Mouse (Mus musculus) lung, embryonic 15.5 days (tissue): Measurements from ENCODE around the gene 4933405L10Rik. TPM values are rescaled to one million over a fixed set of nuclear protein-coding genes. Genes with fewer than 3 reads are reported as not detected.
A peak's percentile ranks its signal among the peaks of the same experiment; 100 is the strongest.

Experiments
- ATAC-seq: fragments of 200-750 bp; cut with Nextera tagmentation; 2 replicates; pipeline ENCODE4 v1.8.0; 2017; ENCODE audit warnings: moderate number of reproducible peaks, borderline replicate concordance; ENCODE audit not compliant: low FRiP score, low TSS enrichment; ENCODE audit errors: extremely low read depth
- H3K27ac ChIP-seq: fragments of 300-500 bp; sonication (generic); 2 replicates; pipeline ENCODE4 v1.5.1; 2015; ENCODE audit warnings: moderate library complexity, mild to moderate bottlenecking, inconsistent platforms
- H3K27me3 ChIP-seq: fragments of 300-500 bp; sonication (generic); 2 replicates; pipeline ENCODE4 v1.6.1; 2015; ENCODE audit warnings: inconsistent platforms
- H3K36me3 ChIP-seq: fragments of 300-500 bp; sonication (generic); 2 replicates; pipeline ENCODE4 v1.6.1; 2015; ENCODE audit warnings: inconsistent platforms
- H3K4me1 ChIP-seq: fragments of 300-500 bp; sonication (generic); 2 replicates; pipeline ENCODE4 v1.6.1; 2015; ENCODE audit warnings: inconsistent platforms
- H3K4me2 ChIP-seq: fragments of 300-500 bp; sonication (generic); 2 replicates; pipeline ENCODE4 v1.6.1; 2015; ENCODE audit warnings: inconsistent platforms, mild to moderate bottlenecking, moderate library complexity
- H3K4me3 ChIP-seq: fragments of 300-500 bp; sonication (generic); 2 replicates; pipeline ENCODE4 v1.5.1; 2015; ENCODE audit warnings: mild to moderate bottlenecking, inconsistent platforms
- H3K9ac ChIP-seq: fragments of 300-500 bp; sonication (generic); 2 replicates; pipeline ENCODE4 v1.6.1; 2015; ENCODE audit warnings: inconsistent platforms
- H3K9me3 ChIP-seq: fragments of 300-500 bp; sonication (generic); 2 replicates; pipeline ENCODE4 v1.6.1; 2016; ENCODE audit warnings: inconsistent platforms
- WGBS: fragments of 180-500 bp; shearing (Covaris S2); methylation state at CpG from one replicate; pipeline ENCODE4 v1.1.7; 2015; 5-methylcytosine and 5-hydroxymethylcytosine counted together
- polyA plus RNA-seq: library from polyadenylated mRNA; unstranded; fragments of >200 nt; fragmentation: Nextera tagmentation; extraction: Ambion mirVana; gene quantifications from 2 replicates; pipeline ENCODE4 v1.2.1, GENCODE M21; 2015

Gene 4933405L10Rik
- polyA plus RNA-seq, 1 experiment from 2014 or later = 0.17 TPM

DNA sequence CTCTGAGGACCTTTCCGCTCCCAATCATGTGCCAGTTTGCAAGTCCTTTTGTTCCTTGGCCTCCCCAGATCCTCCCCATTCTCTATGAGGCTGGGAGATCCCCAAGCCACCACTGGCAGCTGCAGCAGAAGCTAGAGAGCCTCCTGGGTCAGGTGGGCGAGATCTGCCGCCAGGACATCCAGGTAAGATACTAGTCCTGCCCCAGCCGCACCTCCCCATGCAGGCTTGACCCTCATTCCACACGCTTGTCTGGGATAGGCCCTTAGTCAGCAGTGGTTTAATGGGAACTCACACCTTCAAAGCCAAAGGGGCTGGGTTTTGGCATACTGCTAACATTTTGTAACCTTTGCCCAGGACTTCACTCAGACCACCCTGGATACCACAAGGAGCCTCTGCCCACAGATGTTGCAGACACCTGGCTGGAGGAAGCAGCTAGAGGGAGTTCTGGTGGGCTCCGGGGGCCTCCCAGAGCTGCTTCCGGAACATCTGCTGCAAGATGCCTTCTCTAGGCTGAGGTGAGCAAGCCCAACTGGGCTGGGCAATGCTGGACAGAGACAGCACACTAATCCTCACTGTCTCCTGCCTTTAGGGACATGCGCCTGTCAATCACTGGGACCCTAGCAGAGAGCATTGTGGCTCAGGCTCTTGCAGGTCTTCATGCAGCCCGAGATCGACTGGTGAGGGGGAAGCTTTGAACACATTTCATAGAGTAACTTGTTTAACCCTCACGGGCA lies 14.8 kb upstream of the 4933405L10Rik start:
- WGBS = 88% methylated on average over 11 of the region's 11 CpGs
- Histone ChIP-seq H3K4me1 (peaks cover 14% of the 10 kb centered on the region), H3K36me3 (no peaks in the 10 kb centered on the region), H3K27ac (no peak overlapping the region), H3K4me3 (no peak overlapping the region), H3K9me3 (no peaks in the 10 kb centered on the region), H3K27me3 (no peaks in the 10 kb centered on the region; the same call in 1 of the 2 replicates), H3K9ac (no peak overlapping the region), H3K4me2 (no peak overlapping the region)
- ATAC-seq = no peak

DNA sequence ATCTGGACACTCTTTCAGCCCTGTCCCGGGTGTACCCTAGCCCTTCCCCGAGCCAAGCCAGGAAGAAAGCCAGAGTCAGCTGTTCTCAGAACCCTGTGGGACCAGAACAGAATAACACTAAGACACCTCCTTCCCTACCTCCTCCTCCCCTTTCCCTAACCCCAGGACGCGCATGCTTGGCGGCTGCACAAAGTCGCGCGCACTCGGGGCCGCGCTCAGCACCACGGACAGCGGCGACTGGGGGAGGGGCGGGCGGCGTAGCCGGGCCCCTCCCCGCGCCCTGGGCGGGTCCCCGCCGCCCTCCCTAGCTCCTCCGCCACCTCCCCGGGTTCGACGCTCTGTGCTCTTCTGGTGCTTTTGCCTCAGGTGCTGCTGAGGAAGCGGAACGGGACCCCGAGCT lies 13.8 kb upstream of the 4933405L10Rik start:
- Histone ChIP-seq H3K4me1 (peaks cover 14% of the 10 kb centered on the region), H3K36me3 (peaks cover 7% of the 10 kb centered on the region; the same call in 1 of the 2 replicates), H3K27me3 (no peaks in the 10 kb centered on the region; the same call in 1 of the 2 replicates), H3K27ac (no peak overlapping the region), H3K4me2 (peak overlapping the region; percentile 88), H3K4me3 (peak overlapping the region; percentile 44), H3K9me3 (no peaks in the 10 kb centered on the region), H3K9ac (peak overlapping the region; percentile 5; the same call in 1 of the 2 replicates)
- ATAC-seq = peak; percentile 25; the same call in 1 of the 2 replicates
- 4% methylated on average over 27 of the region's 30 CpGs for WGBS

DNA sequence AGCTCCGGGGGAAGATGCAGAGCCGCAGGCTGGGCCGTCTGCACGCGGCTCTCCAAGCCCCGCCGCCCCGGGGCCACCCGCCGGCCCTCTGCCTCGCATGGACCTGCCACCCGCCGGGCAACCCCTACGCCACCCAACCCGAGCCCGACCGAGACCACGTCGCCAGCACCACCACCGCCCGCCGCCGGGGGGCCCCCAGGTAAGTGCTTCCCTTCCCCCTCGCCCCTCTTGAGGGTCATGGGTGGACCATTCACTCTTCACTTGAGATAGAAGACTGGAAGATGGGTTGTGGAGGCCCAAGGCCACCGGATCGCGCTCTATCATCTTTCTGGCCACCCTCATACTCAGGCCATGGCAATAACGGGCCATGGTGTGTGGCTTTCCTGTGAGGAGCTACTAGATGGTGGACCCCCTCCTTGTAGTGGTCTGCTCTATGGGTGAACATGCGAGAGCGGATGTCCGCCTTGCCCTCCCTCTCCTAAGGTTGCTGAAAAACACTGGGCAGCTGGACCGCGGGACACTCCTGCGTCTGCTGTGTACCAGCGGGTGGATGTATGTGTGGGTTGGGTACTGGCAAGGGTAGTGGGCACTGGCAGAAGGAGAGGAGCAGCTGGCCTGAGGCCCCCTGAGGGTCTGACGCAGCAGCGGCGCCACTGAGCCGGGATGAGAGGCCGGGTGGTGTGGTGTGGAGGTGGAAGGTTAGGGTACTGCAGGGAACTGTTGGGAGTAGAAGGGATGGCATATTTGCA lies 13.2 kb upstream of the 4933405L10Rik start:
- Histone ChIP-seq H3K27me3 (no peaks in the 10 kb centered on the region; the same call in 1 of the 2 replicates), H3K4me3 (peak overlapping the region; percentile 44)
- WGBS = 10% methylated on average over 40 of the region's 40 CpGs

DNA sequence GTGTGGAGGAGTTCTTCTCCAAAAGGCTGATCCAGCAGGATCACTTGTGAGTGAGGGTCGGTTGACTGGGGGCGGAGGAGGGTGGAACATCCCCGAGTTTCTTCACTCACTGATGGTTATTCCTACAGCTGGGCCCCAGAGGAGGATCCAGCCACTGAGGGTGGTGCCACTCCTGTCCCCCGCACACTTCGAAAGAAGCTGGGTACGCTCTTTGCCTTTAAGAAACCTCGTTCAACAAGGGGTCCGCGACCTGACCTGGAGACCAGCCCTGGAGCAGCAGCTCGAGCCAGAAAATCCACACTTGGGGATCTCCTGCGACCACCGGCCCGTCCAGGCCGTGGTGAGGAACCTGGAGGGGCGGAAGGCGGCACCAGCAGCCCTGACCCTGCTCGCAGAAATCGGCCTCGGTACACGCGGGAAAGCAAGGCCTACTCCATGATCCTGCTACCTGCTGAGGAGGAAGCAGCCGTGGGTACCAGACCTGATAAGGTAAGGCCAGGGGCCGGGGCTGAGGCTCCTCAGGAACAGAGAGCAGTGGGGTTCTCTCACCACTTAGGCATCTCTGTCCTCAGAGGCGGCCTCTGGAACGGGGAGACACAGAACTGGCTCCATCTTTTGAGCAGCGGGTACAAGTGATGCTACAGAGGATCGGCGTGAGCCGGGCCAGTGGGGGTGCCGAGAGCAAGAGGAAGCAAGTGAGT lies 12.2 kb upstream of the 4933405L10Rik start:
- ATAC-seq = no peak
- Histone ChIP-seq H3K4me3 (no peak overlapping the region), H3K36me3 (peaks cover 8% of the 10 kb centered on the region; the same call in 1 of the 2 replicates), H3K4me1 (peaks cover 23% of the 10 kb centered on the region), H3K27ac (no peak overlapping the region), H3K4me2 (no peak overlapping the region), H3K9me3 (no peaks in the 10 kb centered on the region), H3K27me3 (no peaks in the 10 kb centered on the region; the same call in 1 of the 2 replicates), H3K9ac (no peak overlapping the region)
- WGBS = 75% methylated on average over 30 of the region's 30 CpGs

More for the DNA sequence above, 13.2 kb upstream of the 4933405L10Rik start:
- H3K9ac ChIP-seq = peak overlapping the region; percentile 5; the same call in 1 of the 2 replicates
- peaks cover 14% of the 10 kb centered on the region for H3K4me1 ChIP-seq
- peaks cover 8% of the 10 kb centered on the region; the same call in 1 of the 2 replicates for H3K36me3 ChIP-seq
- H3K9me3 ChIP-seq = no peaks in the 10 kb centered on the region
- ATAC-seq = peak; percentile 27
- peak overlapping the region; percentile 88 for H3K4me2 ChIP-seq
- no peak overlapping the region for H3K27ac ChIP-seq

DNA sequence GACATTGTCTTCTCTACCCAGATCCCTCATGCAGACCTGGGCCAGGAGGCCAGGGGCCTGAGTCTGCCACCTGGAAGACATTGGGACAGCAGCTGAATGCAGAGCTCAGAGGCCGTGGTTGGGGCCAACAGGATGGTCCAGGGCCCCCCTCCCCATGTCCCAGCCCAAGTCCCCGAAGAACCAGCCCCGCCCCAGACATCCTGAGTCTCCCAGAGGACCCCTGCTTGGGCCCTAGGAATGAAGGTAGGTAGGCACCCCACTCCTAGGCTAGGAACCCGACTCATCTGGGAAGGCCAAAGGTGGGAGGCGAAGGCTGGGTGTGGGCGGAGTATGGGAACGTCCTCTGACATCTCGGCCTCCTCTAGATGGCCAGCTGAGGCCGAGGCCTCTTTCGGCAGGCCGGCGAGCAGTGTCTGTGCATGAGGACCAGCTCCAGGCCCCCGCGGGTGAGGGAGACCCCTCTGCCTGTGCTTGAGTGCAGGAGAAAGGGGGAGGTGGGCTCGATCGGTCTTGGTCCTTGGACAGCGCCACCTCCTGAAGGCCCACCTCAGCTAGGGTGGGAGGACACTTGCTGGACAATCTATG lies 10.2 kb upstream of the 4933405L10Rik start:
- WGBS = 91% methylated on average over 17 of the region's 17 CpGs
- Histone ChIP-seq H3K36me3 (peaks cover 8% of the 10 kb centered on the region; the same call in 1 of the 2 replicates), H3K27me3 (no peaks in the 10 kb centered on the region; the same call in 1 of the 2 replicates), H3K4me3 (no peak overlapping the region), H3K4me1 (peaks cover 31% of the 10 kb centered on the region), H3K27ac (no peak overlapping the region), H3K9me3 (no peaks in the 10 kb centered on the region), H3K9ac (no peak overlapping the region), H3K4me2 (no peak overlapping the region)
- ATAC-seq = no peak

DNA sequence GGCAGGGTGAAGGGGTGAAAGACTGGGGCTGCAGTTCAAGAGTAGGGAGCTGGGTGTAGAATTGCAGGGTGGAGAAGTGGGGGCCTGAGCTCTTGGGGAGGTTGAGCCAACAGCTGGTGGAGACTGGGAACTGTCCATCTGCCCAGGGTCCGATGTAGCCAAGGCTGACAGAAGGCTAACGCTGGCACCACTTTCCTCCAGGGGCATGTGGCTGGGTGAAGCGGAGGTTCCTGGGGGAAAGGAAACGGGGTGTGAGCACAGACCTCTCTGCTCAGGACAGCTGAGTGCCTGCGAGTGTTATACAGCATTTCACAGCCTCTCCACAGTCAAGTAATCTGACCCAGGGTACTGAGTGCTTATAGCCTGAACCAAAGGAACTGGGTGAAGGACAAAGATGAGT lies 8.7 kb upstream of the 4933405L10Rik start:
- ATAC-seq = no peak
- 85% methylated on average over 5 of the region's 5 CpGs for WGBS
- H3K27ac ChIP-seq = no peak overlapping the region
- peaks cover 13% of the 10 kb centered on the region for H3K36me3 ChIP-seq
- no peaks in the 10 kb centered on the region for H3K9me3 ChIP-seq
- H3K4me2 ChIP-seq = no peak overlapping the region
- H3K4me3 ChIP-seq = no peak overlapping the region
- H3K4me1 ChIP-seq = peaks cover 27% of the 10 kb centered on the region
- H3K27me3 ChIP-seq = no peaks in the 10 kb centered on the region; the same call in 1 of the 2 replicates
- H3K9ac ChIP-seq = no peak overlapping the region

DNA sequence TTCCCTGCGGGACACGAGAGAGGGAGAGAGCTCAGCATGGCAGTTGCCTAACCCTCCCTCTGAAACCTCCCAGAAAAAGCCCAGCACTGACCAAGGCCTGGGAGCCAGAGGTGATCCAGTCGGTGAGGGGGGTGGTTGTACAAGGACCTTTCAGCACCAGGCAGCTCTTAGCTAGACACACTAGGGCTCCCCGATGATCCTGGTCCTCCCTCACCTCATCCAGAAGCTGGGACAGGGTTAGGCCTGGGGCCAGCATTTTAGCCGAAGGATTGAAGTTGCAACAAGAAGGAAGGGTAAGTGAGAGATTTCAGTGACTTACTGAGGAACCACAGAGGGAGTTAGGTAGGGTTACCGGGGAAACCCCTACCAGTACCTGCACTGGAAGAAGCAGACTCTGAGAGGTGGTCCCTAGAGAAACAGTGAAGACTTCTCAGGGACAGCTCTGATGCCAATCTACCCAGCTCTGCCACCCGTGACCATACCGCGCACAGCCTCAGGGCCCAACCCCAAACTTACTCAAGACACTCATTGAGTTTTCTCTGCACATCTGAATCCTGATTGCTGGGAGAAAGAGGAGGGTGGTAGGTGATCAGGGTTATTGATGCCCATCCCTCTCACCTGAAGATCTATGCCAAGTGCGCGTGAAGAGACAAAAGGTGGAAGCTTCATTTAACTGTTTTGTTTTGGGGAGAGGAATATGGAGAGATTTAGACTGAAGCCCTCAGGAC lies 7.8 kb upstream of the 4933405L10Rik start:
- Histone ChIP-seq H3K27ac (peak overlapping the region; percentile 96; the same call in 1 of the 2 replicates), H3K4me2 (peak overlapping the region; percentile 84), H3K36me3 (peaks cover 15% of the 10 kb centered on the region), H3K27me3 (no peaks in the 10 kb centered on the region; the same call in 1 of the 2 replicates), H3K9ac (peak overlapping the region; percentile 63), H3K4me1 (peaks cover 18% of the 10 kb centered on the region), H3K4me3 (peak overlapping the region; percentile 83), H3K9me3 (no peaks in the 10 kb centered on the region)
- 86% methylated on average over 11 of the region's 11 CpGs for WGBS
- no peak for ATAC-seq

DNA sequence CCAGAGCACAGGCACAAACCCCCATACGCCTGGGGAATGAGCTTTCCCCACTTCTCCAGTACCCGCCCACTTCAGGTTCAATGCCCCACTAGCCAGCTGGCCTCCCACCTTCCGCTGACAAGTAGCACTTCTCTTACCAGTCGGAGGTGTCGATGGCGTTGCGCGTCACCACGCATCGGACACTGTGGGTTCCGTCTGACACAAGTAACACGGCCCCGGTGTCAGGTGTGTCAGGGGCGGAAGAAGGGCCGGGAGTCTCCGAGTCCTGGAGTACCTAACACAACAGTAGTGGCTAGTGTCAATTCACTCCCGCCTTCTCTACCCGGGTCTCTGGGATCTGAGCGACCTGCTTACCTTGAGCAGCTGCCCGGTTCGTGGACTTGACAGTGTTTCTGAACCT lies 6.9 kb upstream of the 4933405L10Rik start:
- under 1% methylated on average over 21 of the region's 21 CpGs for WGBS
- Histone ChIP-seq H3K27me3 (no peaks in the 10 kb centered on the region), H3K9ac (peak overlapping the region; percentile 63), H3K4me1 (peaks cover 17% of the 10 kb centered on the region), H3K9me3 (no peaks in the 10 kb centered on the region), H3K36me3 (peaks cover 15% of the 10 kb centered on the region), H3K4me3 (peak overlapping the region; percentile 83), H3K4me2 (peak overlapping the region; percentile 84), H3K27ac (peak overlapping the region; percentile 96)
- ATAC-seq = peak; percentile 46

DNA sequence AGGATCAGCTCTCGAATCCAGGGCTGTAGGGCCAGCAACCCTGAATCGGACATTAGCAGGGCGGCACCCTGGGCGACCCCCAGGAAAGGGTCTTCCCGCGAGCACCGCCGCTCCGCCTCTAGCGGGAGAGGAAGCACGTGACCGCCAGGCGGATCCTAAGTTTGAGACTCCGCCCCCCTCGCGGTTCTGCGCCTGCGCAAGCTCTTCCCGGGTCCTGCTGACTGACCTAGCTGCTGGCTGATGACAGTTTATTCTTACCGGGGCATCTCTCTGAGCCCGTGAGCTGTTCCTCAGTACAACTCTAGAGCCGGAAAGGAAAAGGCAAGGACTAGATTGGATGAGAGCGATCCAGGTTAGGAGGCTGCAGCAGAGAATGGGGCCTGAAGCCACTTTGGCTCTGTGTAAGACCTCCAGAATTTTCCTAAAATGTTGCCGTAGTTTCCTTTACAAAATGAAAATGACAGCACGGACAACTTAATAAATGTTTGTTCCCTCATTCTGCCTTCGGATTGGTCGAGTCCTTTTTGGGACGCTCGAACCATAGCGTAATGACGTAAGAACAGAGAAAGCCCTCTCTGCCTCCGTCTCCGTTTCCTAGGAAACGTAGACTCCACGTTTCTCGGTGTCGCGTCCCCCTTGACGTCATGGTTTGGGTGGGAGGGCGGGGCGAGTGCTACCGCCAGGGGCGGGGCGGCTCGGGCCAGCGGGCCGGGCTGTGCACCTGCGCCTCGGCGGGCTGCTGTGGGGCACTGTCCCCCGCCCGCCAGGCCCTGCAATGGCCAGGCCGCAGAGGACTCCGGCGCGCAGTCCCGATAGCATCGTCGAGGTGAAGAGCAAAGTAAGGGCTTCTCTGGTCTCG lies 6.3 kb upstream of the 4933405L10Rik start, which contains the start of the genes Acd and Pard6a:
Gene Acd (minus strand): TSS at position 137 of the 859 bp plus-strand sequence.
Gene Pard6a (plus strand): TSS at position 183 of the 859 bp plus-strand sequence.
- ATAC-seq = peak; percentile 75

DNA sequence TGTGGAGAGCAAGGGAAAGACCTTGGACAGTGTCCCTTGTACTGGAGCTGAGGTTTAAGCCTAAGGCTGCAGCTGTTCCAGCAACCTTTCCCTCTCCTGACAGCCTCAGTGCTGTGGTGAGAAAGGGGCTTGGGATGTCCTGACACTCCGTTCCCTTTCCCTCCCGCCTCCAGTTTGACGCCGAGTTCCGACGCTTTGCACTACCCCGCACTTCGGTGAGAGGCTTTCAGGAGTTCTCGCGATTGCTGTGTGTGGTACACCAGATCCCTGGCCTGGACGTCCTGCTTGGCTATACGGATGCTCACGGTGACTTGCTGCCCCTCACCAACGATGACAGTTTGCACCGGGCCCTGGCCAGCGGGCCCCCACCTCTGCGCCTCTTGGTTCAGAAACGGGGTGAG lies 5.5 kb upstream of the 4933405L10Rik start:
- peak overlapping the region; percentile 83 for H3K4me3 ChIP-seq
- H3K36me3 ChIP-seq = peaks cover 15% of the 10 kb centered on the region
- no peak for ATAC-seq
- peak overlapping the region; percentile 40 for H3K9ac ChIP-seq
- no peaks in the 10 kb centered on the region for H3K27me3 ChIP-seq
- WGBS = 42% methylated on average over 18 of the region's 18 CpGs
- H3K4me2 ChIP-seq = peak overlapping the region; percentile 84
- peak overlapping the region; percentile 68; the same call in 1 of the 2 replicates for H3K27ac ChIP-seq
- H3K4me1 ChIP-seq = peaks cover 26% of the 10 kb centered on the region
- H3K9me3 ChIP-seq = no peaks in the 10 kb centered on the region

More for the DNA sequence above, 6.3 kb upstream of the 4933405L10Rik start, which contains the start of the genes Acd and Pard6a:
- under 1% methylated on average over 60 of the region's 60 CpGs for WGBS
- peak within 1 kb of the TSS; percentile 96 for H3K27ac ChIP-seq
- peak within 1 kb of the TSS; percentile 63 for H3K9ac ChIP-seq
- peaks cover 18% of the 10 kb centered on the region for H3K4me1 ChIP-seq
- peak within 1 kb of the TSS; percentile 83 for H3K4me3 ChIP-seq
- H3K27me3 ChIP-seq = no peaks in the 10 kb centered on the region
- peaks cover 15% of the 10 kb centered on the region for H3K36me3 ChIP-seq
- H3K9me3 ChIP-seq = no peaks in the 10 kb centered on the region
- peak within 1 kb of the TSS; percentile 84 for H3K4me2 ChIP-seq
